Mouse (Mus musculus) midbrain, embryonic 13.5 days (tissue): ENCODE results near the gene Ctsd. TPM values are rescaled to one million over a fixed set of nuclear protein-coding genes. Genes with fewer than 3 reads are reported as not detected.

ENCODE experiments used
- ATAC-seq: fragments of 200-750 bp; cut with Nextera tagmentation; 2 replicates; pipeline ENCODE4 v1.8.0; 2017; ENCODE audit warnings: mild to moderate bottlenecking, moderate TSS enrichment, moderate library complexity
- H3K27ac ChIP-seq: fragments of 300-500 bp; sonication (generic); 2 replicates; pipeline ENCODE4 v1.5.1; 2015; ENCODE audit warnings: inconsistent platforms, mild to moderate bottlenecking, moderate library complexity
- H3K27me3 ChIP-seq: fragments of 300-500 bp; sonication (generic); 2 replicates; pipeline ENCODE4 v1.6.1; 2015; ENCODE audit warnings: mild to moderate bottlenecking, inconsistent platforms
- H3K36me3 ChIP-seq: fragments of 300-500 bp; sonication (generic); 2 replicates; pipeline ENCODE4 v1.6.1; 2015; ENCODE audit warnings: mild to moderate bottlenecking, inconsistent platforms
- H3K4me1 ChIP-seq: fragments of 300-500 bp; sonication (generic); replicated peaks from 2 replicates; pipeline ENCODE4 v1.6.1; 2015; ENCODE audit warnings: inconsistent platforms
- H3K4me2 ChIP-seq: fragments of 300-500 bp; sonication (generic); replicated peaks from 2 replicates; pipeline ENCODE4 v1.6.1; 2015; ENCODE audit warnings: moderate library complexity, mild to moderate bottlenecking, inconsistent platforms
- H3K4me3 ChIP-seq: fragments of 300-500 bp; sonication (generic); replicated peaks from 2 replicates; pipeline ENCODE4 v1.5.1; 2015; ENCODE audit warnings: mild to moderate bottlenecking, inconsistent platforms
- H3K9ac ChIP-seq: fragments of 300-500 bp; sonication (generic); replicated peaks from 2 replicates; pipeline ENCODE4 v1.6.1; 2015; ENCODE audit warnings: mild to moderate bottlenecking, inconsistent platforms
- H3K9me3 ChIP-seq: fragments of 300-500 bp; sonication (generic); 2 replicates; pipeline ENCODE4 v1.6.1; 2016; ENCODE audit warnings: mild to moderate bottlenecking, inconsistent platforms
- WGBS: fragments of 180-500 bp; shearing (Covaris S2); methylation state at CpG from one replicate; pipeline ENCODE4 v1.1.7; 2015; 5-methylcytosine and 5-hydroxymethylcytosine counted together
- polyA plus RNA-seq: library from polyadenylated mRNA; unstranded; fragments of >200 nt; fragmentation: Nextera tagmentation; extraction: Ambion mirVana; gene quantifications from 2 replicates; pipeline ENCODE4 v1.2.1, GENCODE M21; 2015

Ctsd gene
- polyA plus RNA-seq, 1 experiment from 2014 or later, result 206 TPM

DNA sequence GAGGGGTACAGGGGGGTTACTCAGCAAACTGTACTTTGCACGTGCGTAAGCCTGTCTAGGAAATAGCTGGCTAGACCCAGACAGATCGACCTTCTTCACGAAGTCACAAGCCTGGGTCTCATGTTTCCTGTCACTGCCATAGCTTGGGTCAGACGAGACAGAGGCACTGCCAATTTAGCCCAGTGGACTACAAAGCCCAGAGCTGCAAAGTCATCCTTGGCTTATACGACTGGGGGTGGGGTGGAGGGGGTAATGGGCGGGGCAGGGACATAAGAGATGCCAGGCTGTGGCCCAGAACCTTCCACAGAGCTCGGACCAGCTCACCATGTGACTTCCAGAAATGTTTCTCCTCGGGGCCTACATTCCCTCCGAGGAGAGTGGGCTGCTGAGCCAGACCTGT lies 3.5 kb downstream of the Ctsd start:
- Histone ChIP-seq H3K9ac (no peak overlapping the region), H3K4me1 (peaks cover 22% of the 10 kb centered on the region), H3K4me3 (no peak overlapping the region), H3K9me3 (no peaks in the 10 kb centered on the region), H3K36me3 (peaks cover 62% of the 10 kb centered on the region), H3K4me2 (no peak overlapping the region), H3K27me3 (no peaks in the 10 kb centered on the region), H3K27ac (no peak overlapping the region)
- no peak for ATAC-seq
- WGBS, result 92% methylated on average over 10 of the region's 10 CpGs

DNA sequence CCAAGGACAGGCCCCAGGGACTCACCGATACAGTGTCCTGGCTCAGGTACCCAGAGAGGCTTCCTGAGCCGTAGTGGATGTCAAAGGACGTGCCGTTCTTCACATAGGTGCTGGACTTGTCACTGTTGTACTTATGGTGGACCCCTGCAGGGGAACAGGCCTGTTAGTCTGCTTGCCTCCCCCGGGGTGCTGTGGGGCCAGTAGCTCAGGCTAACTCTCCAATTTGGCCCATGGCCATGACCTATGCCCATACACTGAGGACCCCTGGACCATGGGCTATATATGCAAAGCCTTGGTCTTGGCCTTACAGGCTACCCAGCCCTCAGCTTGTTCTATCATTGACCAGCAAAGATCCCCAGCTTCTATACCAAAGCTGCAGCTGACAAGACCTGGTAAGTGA lies 5.3 kb downstream of the Ctsd start, which contains the start of gene Gm49369:
Gm49369 (minus strand) TSS at position 101 of the 400 bp plus-strand sequence.
- no peak within 1 kb of the TSS for H3K27ac ChIP-seq
- peaks cover 78% of the 10 kb centered on the region for H3K36me3 ChIP-seq
- H3K4me1 ChIP-seq, result peaks cover 22% of the 10 kb centered on the region
- H3K4me2 ChIP-seq, result no peak within 1 kb of the TSS
- H3K27me3 ChIP-seq, result no peaks in the 10 kb centered on the region
- no peak within 1 kb of the TSS for H3K4me3 ChIP-seq
- H3K9me3 ChIP-seq, result no peaks in the 10 kb centered on the region
- 93% methylated on average over 5 of the region's 5 CpGs for WGBS
- no peak for ATAC-seq
- no peak within 1 kb of the TSS for H3K9ac ChIP-seq

DNA sequence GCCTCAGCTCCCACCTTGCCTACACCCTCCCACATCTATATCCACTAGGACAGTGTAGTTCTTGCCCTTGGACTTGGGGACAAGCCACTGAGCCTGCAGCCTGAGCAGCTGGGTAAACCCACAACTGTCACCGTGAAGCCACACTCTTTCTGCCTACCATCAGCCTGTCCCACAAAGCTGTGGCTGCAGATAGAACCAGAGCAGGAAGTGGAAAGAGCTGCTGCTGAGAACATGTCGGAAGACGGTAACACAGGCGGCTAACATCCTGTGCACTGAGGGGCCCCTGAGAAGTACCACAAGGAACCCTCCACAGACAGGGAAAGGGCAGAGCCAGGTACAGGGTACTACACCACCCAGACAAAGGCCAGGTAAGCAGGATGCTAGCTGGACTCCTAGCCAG lies 6.7 kb downstream of the Ctsd start:
- Histone ChIP-seq H3K4me3 (no peak overlapping the region), H3K4me2 (no peak overlapping the region), H3K9me3 (no peaks in the 10 kb centered on the region), H3K4me1 (peaks cover 10% of the 10 kb centered on the region), H3K9ac (no peak overlapping the region), H3K27ac (no peak overlapping the region), H3K36me3 (peaks cover 92% of the 10 kb centered on the region), H3K27me3 (no peaks in the 10 kb centered on the region)
- WGBS, result 96% methylated on average over 4 of the region's 4 CpGs
- no peak for ATAC-seq

DNA sequence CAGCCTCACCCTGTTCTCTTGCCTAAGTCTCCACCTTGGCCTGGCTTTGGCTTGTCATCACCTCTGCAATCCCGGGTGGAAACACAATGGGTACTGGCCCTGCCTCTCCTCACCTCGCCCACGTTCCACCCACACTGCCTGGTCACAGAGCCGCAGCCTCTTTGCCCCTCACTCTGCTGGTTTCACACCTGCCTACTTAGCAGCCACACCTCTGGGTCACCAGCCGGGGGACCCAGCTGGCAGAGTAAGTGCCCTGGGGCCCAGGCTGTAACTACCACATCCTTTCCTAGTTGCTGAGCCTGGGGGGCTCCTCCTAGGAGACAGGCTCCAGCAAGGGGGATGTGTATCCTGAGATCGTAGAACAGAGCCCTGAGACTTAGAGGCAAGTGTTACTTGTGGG lies 8.7 kb downstream of the Ctsd start:
- Histone ChIP-seq H3K27ac (no peak overlapping the region), H3K4me3 (no peak overlapping the region), H3K9me3 (no peaks in the 10 kb centered on the region), H3K4me2 (no peak overlapping the region), H3K36me3 (peaks cover 98% of the 10 kb centered on the region), H3K27me3 (no peaks in the 10 kb centered on the region), H3K9ac (no peak overlapping the region), H3K4me1 (no peaks in the 10 kb centered on the region)
- WGBS, result 95% methylated on average over 6 of the region's 6 CpGs
- ATAC-seq, result no peak

DNA sequence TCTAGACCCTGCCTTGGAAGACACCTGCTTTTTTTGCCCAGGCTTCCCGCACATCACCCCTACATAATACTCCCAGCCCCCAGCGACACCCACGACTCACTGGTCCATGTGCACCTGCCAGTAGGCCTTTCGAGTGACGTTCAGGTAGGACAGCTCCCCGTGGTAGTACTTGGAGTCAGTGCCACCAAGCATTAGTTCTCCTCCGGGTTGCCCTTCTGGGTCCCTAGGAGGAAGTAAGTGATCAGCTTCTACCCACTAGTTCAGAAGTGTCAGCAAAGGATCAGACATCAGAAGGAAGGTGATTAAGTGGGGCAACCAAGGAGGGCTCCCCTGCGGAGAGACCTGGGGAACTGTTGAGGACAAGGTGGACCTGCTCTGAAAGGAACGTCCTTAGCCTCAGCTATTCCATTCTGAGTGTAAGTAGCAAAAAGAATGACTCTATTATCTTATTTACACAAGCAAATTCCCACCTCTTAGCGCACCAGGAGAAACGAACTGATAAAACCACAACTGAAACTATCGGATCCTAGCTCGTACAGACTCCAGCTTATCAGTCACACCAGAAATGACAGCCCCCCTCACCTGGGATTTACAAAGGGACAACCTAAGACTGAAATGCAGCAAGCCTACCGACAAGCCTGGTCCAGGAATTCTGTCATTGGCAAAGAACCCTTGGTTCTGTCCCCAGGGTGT lies 10.5 kb downstream of the Ctsd start:
- peaks cover 17% of the 10 kb centered on the region for H3K27me3 ChIP-seq
- no peaks in the 10 kb centered on the region for H3K9me3 ChIP-seq
- no peak overlapping the region for H3K27ac ChIP-seq
- H3K36me3 ChIP-seq, result peaks cover 82% of the 10 kb centered on the region
- ATAC-seq, result no peak
- peaks cover 2% of the 10 kb centered on the region; the same call in 1 of the 2 replicates for H3K4me1 ChIP-seq
- 93% methylated on average over 14 of the region's 14 CpGs for WGBS
- H3K9ac ChIP-seq, result no peak overlapping the region
- no peak overlapping the region for H3K4me2 ChIP-seq
- no peak overlapping the region for H3K4me3 ChIP-seq

DNA sequence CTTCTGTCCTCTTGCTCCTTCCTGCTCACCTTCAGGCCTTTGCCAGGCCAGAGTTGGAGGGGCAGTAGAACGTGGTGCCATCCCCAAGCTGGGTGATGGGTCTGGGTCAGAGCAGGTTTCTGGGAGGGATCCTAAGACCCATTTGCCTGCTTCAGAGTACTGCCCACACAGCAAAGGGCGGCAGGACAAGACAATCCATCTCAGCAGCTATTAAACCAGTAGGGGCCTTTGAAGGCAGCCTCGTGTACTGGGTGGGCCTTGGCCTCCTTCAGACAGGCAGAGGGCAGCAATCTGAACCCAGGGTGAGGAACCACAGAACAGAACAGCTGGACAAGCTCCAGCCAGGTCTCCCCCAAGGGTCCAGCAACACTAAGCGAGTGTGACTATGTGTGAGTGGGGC lies 11.7 kb downstream of the Ctsd start:
- peaks cover 12% of the 10 kb centered on the region for H3K4me1 ChIP-seq
- WGBS, result 84% methylated on average over 4 of the region's 4 CpGs
- ATAC-seq, result no peak
- H3K4me3 ChIP-seq, result no peak overlapping the region
- no peaks in the 10 kb centered on the region for H3K9me3 ChIP-seq
- no peak overlapping the region for H3K9ac ChIP-seq
- peaks cover 29% of the 10 kb centered on the region for H3K27me3 ChIP-seq
- H3K27ac ChIP-seq, result no peak overlapping the region
- H3K36me3 ChIP-seq, result peaks cover 69% of the 10 kb centered on the region
- no peak overlapping the region for H3K4me2 ChIP-seq

DNA sequence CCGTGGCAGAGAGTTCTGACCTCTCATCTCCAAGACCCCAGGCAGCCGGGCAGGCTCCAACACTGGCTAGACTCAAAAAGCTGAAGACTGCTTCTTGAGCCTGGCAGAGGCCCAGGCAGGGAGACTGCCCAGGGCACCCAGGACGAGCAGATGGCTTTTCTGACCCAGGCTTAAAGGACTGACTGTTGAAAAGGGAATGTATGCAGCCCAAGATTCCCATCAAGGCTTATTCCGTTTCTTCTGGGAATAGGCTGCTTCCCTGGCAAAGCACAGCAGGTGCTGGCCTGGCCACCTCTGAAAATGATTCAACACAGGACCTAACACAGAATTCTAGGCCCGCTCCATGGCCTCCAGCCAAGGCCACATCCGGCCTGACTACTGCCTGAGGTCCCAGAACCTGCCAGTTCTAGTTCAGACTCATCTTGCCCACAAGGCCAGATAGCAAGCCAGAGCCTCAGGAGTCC lies 12.5 kb downstream of the Ctsd start:
- no peak overlapping the region for H3K9ac ChIP-seq
- H3K27me3 ChIP-seq, result peaks cover 37% of the 10 kb centered on the region
- H3K4me1 ChIP-seq, result peaks cover 12% of the 10 kb centered on the region
- H3K27ac ChIP-seq, result no peak overlapping the region
- no peak overlapping the region for H3K4me2 ChIP-seq
- no peaks in the 10 kb centered on the region for H3K9me3 ChIP-seq
- 81% methylated on average over 6 of the region's 6 CpGs for WGBS
- H3K36me3 ChIP-seq, result peaks cover 61% of the 10 kb centered on the region
- H3K4me3 ChIP-seq, result no peak overlapping the region
- ATAC-seq, result no peak

DNA sequence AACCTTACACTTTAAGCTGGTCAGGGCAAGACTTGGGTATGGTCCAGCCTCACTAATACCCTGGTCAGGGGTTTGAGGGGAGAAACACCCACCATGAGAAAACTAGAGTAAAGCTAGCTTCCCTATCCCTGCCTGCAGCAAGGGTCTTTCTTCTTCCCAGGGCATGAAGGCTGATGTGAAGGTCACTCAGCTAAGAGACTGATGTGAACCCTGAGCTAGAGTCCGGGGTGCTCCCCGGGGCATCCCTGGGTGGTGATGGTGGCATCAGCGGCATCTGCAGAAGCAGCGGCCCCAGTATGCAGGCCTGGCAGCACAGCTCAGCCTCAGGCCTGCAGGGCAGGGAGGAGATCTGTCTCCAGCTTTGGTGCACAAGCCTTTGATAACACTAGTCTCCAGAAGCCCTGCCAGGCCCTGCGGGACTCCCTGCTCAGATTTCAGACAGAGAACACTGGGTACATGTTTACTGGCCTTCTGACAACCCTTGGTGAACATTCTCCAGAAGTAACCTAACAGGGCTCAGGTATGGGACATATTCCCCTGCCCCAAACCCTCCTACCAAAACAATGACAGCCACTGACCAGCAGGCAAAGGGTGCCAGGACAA lies 13.3 kb downstream of the Ctsd start:
- H3K9ac ChIP-seq, result no peak overlapping the region
- H3K4me2 ChIP-seq, result no peak overlapping the region
- H3K36me3 ChIP-seq, result peaks cover 53% of the 10 kb centered on the region
- no peak for ATAC-seq
- peaks cover 12% of the 10 kb centered on the region for H3K4me1 ChIP-seq
- peaks cover 45% of the 10 kb centered on the region for H3K27me3 ChIP-seq
- H3K9me3 ChIP-seq, result no peaks in the 10 kb centered on the region
- H3K27ac ChIP-seq, result no peak overlapping the region
- H3K4me3 ChIP-seq, result no peak overlapping the region
- WGBS, result 90% methylated on average over 5 of the region's 5 CpGs

DNA sequence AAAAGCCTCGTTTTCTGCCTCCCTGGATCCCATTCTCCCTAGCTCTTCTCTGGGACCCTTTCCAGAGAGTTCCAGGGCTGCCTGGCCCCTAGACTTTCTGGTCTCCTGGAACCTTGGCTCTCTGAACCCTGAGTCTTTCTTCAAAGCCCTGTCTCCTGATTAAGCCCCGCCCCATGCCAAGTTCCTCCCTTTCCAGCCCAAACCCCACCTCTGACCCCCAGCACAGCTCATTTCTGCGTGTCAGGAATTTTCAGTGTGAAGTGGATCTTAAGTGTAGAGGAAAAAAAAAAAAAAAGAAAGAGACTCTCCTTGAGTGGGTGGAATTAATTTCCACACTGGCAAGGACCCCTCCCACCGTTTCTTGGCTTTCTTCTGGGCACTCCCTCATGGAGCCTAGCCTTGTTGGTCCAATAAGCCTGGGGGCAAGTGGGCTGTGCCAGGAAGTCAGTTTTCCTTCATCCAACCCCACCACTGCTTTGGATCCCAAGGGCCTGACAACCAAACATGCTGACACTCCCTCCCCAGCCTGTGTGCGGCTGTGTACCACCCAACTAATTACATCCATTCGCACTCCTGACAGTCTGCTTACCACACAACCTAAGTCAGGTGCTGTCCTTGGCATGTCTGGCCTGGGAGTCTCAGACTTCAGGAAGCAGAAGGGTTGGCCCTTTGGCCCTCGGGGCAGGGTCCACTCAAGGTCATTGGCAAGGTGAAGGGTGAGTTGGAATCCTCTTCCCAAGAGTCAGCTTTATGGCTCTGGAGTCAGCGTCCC lies 14.0 kb downstream of the Ctsd start, which contains the start of gene Ifitm10:
Ifitm10 (minus strand) TSS at position 113 of the 772 bp plus-strand sequence.
- H3K9ac ChIP-seq, result no peak within 1 kb of the TSS
- no peak within 1 kb of the TSS for H3K27ac ChIP-seq
- H3K4me1 ChIP-seq, result peaks cover 12% of the 10 kb centered on the region
- WGBS, result 72% methylated on average over 8 of the region's 8 CpGs
- no peak for ATAC-seq
- H3K4me2 ChIP-seq, result peak within 1 kb of the TSS; percentile 64; the same call in 1 of the 2 replicates
- H3K36me3 ChIP-seq, result peaks cover 46% of the 10 kb centered on the region
- no peak within 1 kb of the TSS for H3K4me3 ChIP-seq
- no peaks in the 10 kb centered on the region for H3K9me3 ChIP-seq
- H3K27me3 ChIP-seq, result peaks cover 52% of the 10 kb centered on the region

DNA sequence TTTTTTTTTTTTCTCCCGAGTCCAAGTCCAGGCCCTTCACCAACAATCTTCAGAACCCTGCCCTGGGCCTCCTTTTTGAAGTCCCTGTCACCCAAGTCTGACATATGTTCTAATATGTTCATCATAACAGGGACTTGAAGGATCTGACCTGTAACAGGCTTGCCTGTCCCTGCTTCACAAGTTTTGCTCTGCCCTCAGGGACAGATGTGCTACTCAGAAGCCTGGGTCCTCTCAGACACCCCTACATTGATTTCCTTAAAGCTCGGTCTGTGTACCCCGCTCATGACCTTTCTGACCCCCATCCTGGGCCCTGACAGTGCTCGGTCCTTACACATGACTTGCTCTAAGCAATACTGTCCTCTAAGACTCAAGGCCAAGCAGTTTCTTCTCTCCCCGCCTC lies 14.8 kb downstream of the Ctsd start:
- ATAC-seq, result no peak

DNA sequence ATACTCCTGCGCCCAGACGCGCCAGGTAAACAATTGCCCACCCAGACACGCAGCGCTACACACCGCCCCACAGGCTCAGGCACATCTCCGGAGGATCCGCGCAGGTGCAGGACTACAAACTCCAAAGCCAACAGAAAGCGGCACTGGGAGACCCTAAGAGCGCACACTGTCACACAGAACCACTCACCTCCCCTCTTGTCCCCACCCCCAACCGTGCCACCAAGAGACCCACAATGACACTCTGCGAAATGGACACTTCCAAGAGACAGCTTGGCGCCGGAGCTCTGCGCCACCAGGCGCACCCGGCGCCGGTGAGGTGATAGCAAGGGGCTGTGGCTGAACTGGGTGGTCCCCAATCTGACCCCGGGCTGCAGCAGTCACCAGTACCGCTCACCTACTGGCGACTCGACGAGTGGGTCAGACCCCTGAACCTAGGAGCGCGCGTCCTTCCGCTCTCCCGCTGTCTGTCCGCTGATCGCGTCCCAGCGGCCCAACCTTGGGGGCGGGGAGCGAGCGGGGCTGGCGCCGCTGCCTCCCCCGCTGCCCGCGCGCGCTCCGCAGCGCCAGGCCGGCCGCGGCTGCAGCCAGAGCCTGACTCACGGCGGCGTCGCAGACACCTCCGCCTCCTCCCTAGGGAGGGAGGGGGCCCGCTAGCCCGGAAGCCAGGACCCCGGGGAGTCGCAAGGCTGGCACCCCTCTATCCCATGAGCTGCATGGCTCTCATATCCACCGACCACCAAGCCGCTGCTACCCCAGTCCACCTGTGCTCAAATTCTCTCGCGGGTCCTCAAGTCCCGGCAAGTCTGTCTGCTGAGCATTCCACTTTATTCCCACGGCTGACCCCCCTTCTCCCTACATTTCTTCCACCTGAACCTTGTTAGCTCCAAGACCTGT lies 15.8 kb downstream of the Ctsd start:
- peaks cover 30% of the 10 kb centered on the region for H3K36me3 ChIP-seq
- H3K4me2 ChIP-seq, result peak overlapping the region; percentile 64
- no peak overlapping the region for H3K27ac ChIP-seq
- H3K4me3 ChIP-seq, result peak overlapping the region; percentile 40
- peak; percentile 43 for ATAC-seq
- H3K4me1 ChIP-seq, result peaks cover 12% of the 10 kb centered on the region
- peaks cover 61% of the 10 kb centered on the region for H3K27me3 ChIP-seq
- no peaks in the 10 kb centered on the region for H3K9me3 ChIP-seq
- peak overlapping the region; percentile 62 for H3K9ac ChIP-seq
- 2% methylated on average over 64 of the region's 64 CpGs for WGBS

More for the DNA sequence above, 14.8 kb downstream of the Ctsd start:
- Histone ChIP-seq H3K4me3 (no peak overlapping the region), H3K4me1 (peaks cover 12% of the 10 kb centered on the region), H3K4me2 (no peak overlapping the region), H3K9ac (no peak overlapping the region), H3K36me3 (peaks cover 40% of the 10 kb centered on the region), H3K9me3 (no peaks in the 10 kb centered on the region), H3K27ac (no peak overlapping the region), H3K27me3 (peaks cover 57% of the 10 kb centered on the region)
- WGBS, result 76% methylated on average over 5 of the region's 5 CpGs
